Mouse (Mus musculus): Measurements from ENCODE around the gene Vmn1r225. TPM values are rescaled to one million over a fixed set of nuclear protein-coding genes. Genes with fewer than 3 reads are reported as not detected.
"Not testable (repeated sequence)": the region's sequence is repeated elsewhere in the genome, so short reads cannot be mapped to it uniquely, and the experiment has no call there.

The Vmn1r225 gene
- total RNA-seq (2021), result not detected

GRCm38 (mm10) chr17:20497858-20498257 is at the start of gene Vmn1r225:
Vmn1r225 (plus strand) TSS chr17:20498158.
- no peak for DNase-seq
- intact Hi-C loops (cut with DNase I), result no loop called here

- no peak for DNase-seq
- intact Hi-C loops (cut with DNase I), result no loop called here
These were observed 24.6 kb upstream of the Vmn1r225 start for GRCm38 (mm10) chr17:20473311-20473710.

GRCm38 (mm10) chr17:20481231-20481630 is 16.7 kb upstream of the Vmn1r225 start, which contains the start of gene Vmn2r108:
Vmn2r108 (minus strand) TSS chr17:20481331.
- DNase-seq, result no peak

GRCm38 (mm10) chr17:20508247-20508646 is 10.3 kb downstream of the Vmn1r225 start:
- DNase-seq; intact Hi-C loops (cut with DNase I): not testable (repeated sequence)

More at GRCm38 (mm10) chr17:20481231-20481630, 16.7 kb upstream of the Vmn1r225 start, which contains the start of gene Vmn2r108:
- intact Hi-C loops (cut with DNase I), result no loop called here

Other genes with a start within 250 kb of the Vmn1r225 start
- not detected for gene Vmn2r106, start 212.6 kb upstream of the Vmn1r225 start, total RNA-seq (2021)
- gene Vmn2r107, start 152.9 kb upstream of the Vmn1r225 start, total RNA-seq (2021), result not detected
- gene Vmn1r224, start 84.0 kb upstream of the Vmn1r225 start, total RNA-seq (2021), result not detected
- not detected for gene Vmn2r108, start 16.8 kb upstream of the Vmn1r225 start, total RNA-seq (2021)
- not detected for gene Vmn2r109, start 66.6 kb downstream of the Vmn1r225 start, total RNA-seq (2021)
- not detected for gene Vmn2r110, start 98.3 kb downstream of the Vmn1r225 start, total RNA-seq (2021)
- gene Fpr-rs3, start 126.7 kb downstream of the Vmn1r225 start, total RNA-seq (2021), result not detected
- gene Vmn1r226, start 184.7 kb downstream of the Vmn1r225 start, total RNA-seq (2021), result not detected
- gene Vmn1r227, start 231.7 kb downstream of the Vmn1r225 start, total RNA-seq (2021), result not detected

Data from heart, postnatal 36 days (tissue).